Mouse (Mus musculus) thymus, adult 2 months (tissue): ENCODE data around the gene Lyrm1.

Experiments used
- CTCF ChIP-seq: fragments of 200-500 bp; IDR thresholded peaks from 2 replicates; pipeline ENCODE4 v1.5.1; 2012; ENCODE audit warnings: mild to moderate bottlenecking, control low read depth, low read length, moderate library complexity, borderline replicate concordance; ENCODE audit not compliant: control insufficient read depth, poor library complexity, insufficient read depth; ENCODE audit errors: extremely low read depth
- POLR2A ChIP-seq: fragments of 200-500 bp; IDR thresholded peaks from 2 replicates; pipeline ENCODE4 v1.6.1; 2012; ENCODE audit warnings: mild to moderate bottlenecking, low read length, control low read depth, moderate library complexity; ENCODE audit not compliant: control insufficient read depth, poor library complexity, insufficient read depth; ENCODE audit errors: extremely low read depth

GRCm38 (mm10) chr7:119906523-119907215 lies 11.0 kb downstream of the Lyrm1 start:
- TF ChIP-seq POLR2A, result no peak
- no peak for TF ChIP-seq CTCF
